Mouse (Mus musculus) layer of hippocampus, adult 18-20 months (tissue): Measurements from ENCODE around the gene Gnao1. TPM values are rescaled to one million over a fixed set of nuclear protein-coding genes. Genes with fewer than 3 reads are reported as not detected.

Source experiments
- DNase-seq, 2 experiments: peaks; one replicate each; pipeline ENCODE4 v3.0.0; 2022; ENCODE audit warnings: low spot score in 2 of 2
- microRNA-seq, 2 experiments: library from miRNA; unstranded; fragments of <30 nt; microRNA quantifications; one replicate each; pipeline ENCODE4 v1.2.0; 2021
- total RNA-seq, 2 experiments: library from RNA; stranded (reverse); gene quantifications; 2 replicates each; pipeline ENCODE4 v1.2.3; 2021

Gnao1 gene
- total RNA-seq, 2 experiments from 2014 or later = 655 to 677 TPM

DNA sequence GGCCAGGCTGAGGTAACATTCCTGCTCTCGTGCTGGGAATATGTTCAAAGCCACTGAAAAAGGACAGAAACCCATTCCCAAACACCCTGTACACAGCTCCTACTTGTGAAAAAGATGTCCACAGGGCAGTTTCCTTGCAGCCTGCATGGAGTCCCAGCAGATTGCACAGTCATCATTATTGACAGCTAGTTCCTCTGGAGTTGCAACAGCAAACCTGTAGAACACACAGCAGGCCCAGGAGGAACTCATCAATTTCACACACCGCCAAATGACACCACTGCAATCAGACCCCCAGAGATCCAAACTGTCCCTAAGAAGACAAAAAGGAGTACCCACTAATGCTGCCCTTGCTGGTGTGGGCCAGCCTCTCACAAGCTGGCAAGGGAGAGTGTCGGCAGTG is 175.0 kb downstream of the Gnao1 start:
- no peak for DNase-seq

DNA sequence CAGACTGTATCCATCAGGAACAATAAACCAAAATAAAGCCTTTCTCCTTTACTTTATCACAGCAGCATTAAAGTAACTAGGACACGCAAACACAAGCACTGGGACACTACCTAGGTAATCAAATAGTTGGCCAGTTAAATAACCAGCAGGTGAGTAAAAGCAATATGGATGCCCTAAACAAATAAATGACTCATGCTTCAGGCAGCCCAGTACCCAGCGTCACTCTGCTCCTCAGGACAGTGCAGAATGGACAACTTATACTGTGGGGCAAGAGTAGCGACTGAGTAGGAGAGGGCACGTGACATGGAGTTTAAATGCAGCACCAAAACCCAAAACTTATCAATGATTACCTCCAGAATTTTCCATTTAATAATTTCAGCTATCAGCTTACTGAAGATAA is 180.0 kb downstream of the Gnao1 start:
- DNase-seq = no peak

DNA sequence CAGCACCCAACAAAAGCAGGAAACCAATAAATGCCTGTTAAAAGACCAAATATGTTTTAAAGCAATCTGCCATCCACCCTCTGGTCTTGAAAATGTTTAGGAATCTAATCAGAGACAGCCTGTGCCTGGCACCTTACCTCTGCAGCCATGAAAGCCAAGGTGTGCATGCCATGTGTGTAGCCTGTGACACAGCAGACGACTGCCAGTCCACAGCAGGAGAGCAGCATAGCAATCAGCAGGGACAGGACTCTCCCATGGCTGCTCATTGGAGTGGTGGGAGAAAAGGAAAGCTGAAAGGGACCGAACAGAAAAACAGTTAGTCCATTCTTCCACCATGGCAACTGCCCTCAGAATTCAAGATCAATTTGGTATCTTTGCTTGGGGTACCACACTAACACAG is 189.2 kb downstream of the Gnao1 start:
- DNase-seq = no peak

DNA sequence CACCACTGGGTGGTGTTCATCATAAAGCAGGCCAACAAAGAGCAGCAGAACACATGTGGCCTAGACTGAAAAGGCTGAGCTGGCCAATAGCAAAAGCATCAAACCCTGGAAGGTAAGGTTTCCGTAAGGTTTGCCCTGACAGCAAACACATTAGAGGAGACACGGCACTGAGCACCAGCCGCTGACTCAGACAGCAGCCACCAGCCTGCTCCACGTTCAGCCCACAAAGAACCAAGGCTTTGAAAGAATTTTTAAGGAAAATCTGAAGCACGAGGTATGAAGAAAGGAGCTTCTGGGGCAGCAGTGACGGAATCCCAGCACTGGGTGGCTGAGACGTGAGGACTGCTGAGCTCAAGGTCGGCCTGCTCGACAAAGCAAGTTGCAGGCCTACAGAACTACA is 194.4 kb downstream of the Gnao1 start:
- DNase-seq = no peak

DNA sequence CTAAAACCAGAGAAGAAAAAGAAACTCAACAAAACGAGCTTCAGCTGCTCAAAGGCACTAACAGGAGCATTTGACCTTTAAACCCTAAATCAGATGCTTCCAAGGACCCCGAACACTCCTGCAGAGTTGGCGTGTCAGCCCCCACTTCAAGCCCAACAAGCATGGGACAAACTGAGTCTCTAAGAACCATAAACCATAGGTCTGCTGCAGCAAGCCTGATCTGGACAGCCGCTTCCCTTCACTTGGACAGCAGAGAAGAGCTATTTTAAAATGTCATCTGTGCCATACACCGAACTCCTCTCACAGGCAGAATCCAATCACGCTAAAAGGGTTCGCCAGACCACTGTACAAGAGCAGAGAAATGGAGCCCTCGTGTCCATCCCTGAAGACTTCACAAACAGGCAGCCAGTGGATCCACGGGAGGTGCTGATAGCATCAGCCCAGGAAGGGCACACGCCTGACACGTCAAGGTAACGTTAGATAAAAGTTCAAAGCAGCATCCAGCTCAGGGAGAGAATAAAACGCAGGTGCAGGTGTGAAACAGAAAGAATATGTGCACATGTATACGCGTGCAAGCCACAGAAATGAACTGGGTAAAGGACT is 199.6 kb downstream of the Gnao1 start:
- DNase-seq = no peak

DNA sequence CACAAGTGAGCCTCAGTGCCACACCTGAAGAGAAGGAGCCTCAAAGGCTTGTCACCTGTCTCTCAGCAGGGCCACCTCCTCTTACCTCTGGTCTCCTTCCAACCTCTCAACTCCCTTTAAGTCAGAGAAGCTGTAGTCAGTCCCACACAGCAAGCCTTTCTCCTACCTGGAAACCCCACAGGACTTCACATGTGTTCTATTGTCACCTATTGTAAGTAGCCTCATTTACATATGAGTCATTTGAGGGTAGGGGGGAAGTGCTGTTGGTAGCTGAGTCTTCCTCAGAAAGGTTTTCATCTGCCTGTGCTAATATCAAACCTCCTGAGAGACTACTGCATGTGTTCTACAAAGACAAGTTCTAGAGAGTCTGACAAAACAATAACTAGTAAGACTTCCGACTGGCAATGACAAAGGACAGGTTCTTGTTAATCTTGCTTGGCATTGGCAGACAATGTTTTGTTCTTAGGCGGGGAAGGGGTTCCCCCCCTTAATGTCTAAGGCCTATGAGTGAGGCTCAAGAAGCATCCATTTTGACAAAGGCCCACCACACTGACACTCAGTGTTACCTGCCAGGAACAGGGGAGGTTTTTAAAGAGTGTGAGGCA is 200.4 kb downstream of the Gnao1 start:
- DNase-seq = no peak

DNA sequence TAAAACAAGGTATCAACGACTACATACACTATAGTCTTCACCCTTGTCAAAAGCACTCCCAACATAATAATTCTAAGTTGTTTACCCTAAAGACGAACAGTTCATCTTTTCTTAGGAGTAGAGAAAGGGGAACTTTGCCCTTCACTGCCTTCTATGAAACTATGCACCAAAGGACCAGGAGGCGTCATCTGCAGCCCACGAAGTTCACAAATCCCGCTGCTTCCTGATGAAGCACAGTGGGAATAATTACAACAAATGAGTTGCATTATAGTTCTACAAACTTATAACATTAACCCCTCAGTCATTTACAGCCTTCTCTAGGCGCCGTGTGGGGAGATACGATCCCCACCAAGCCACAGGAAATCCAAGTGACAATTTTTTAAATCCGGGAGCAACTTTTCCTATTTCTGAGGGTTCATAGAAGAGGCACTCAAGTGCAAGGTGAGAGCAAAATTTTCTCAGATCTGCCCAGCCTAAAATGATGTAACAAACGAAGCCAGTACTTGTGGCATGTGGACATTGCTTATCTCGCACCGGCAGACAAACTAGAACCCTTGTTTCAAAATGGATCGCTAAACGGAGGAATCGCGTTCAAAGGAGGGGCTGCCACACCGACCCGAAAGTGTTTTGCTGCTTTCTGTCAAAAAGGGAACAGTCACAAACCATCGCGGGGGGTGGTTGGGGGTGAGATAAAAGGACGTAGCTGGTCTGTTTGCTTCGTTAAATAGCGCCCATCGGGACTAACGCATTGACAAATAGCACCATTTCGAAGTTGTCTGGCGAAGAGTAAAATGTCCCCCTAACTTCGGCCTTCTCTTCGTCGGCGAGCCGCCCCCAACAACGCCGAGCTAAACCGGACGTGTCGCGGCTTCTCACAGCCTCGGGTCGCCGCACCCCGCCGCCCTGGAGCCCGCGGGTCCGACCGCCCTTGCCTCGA is 201.6 kb downstream of the Gnao1 start:
- no peak for DNase-seq

DNA sequence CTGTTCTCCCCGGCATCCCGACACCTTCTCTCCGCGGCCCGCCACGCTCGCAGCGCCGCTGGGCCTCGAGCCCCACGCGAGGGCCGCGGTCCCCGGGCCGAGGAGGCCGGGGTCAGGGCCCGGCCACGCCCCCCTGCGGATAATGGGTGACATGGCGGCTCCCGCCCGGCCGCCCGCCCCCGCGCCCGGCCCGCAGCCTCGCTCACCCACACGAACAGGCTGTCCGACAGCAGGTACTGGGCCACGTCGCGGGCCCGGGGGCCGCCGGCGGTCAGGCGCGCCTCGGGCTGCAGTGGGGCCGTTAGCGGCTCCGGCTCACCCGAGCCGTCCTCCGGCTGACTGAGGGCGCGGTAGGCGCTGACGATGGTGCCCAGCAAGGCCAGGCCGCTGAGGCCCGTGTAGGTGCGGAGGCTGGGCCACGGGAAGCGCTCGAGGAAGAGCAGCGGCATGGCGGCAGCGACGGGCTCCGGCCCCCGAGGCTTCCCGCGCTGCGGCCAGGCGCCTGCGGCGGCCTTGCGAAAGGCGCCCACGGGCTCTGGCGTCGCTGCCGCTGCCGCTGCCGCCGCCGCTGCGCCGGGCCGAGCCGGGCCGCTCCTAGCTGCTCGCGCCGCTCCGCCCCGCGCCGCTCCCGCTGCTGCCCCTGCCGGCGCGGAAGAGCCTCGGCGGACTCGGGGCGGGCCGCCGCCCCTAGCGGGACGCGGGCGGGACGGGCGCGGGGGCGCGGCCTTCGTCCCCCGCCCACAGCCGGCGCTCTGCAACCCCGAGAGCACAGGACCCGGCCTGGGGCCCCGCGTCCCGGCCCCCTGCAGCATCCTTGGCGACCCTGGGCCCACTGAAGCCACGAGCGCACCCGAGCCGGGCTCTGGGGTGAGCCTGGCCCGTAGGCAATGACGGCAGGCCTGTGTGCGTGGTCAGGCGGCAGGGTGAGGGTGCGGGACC is 202.5 kb downstream of the Gnao1 start, which contains the start of gene Amfr:
Gene Amfr (minus strand): TSS at position 830 of the 939 bp plus-strand sequence.
- DNase-seq = peak; percentile 22 to 52

DNA sequence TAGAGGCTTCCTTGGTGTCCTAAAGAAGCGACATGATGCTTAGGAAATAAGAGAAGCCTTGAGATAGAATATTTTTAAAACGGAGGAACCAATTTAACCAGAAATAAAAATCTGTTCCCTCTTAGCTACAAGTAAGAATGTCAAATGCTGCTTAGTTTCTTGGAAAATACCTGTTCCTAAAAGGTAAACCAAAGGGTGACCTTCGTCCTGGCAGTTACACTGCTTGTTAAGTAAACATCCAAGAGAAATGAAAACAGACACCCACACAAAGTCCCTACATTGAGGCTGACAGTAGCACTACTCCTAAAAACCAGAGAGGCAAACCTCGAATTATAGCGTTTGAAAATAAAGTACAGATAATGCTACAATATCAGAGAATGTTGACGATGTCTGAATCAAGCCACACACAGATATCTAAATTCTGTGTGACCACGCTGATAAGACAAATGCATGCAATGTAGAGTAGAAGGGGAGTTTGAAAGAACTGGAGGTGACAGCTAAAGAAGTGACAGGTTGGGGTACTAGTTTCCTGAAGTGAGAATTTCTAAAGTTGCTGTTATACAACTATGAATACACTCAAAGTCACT is 203.4 kb downstream of the Gnao1 start:
- no peak for DNase-seq

Small RNA genes lying within 50 kb of the gene (microRNA-seq; reads per million reads assigned to microRNA genes)
- gene Gm24159 = 0 reads per million in 2 experiments

Other genes with a start within 250 kb of the Gnao1 start
- gene Amfr, start 202.9 kb downstream of the Gnao1 start, total RNA-seq = 100 to 1,000 TPM; 129 to 135 TPM
- 10 to 100 TPM; 50.7 to 52.7 TPM for gene Nudt21, start 227.1 kb downstream of the Gnao1 start, total RNA-seq
- 100 to 1,000 TPM; 112 to 114 TPM for gene Ogfod1, start 227.2 kb downstream of the Gnao1 start, total RNA-seq